10 mouse cellular contexts compared by ENCODE assay signal in the genomic region with DNA sequence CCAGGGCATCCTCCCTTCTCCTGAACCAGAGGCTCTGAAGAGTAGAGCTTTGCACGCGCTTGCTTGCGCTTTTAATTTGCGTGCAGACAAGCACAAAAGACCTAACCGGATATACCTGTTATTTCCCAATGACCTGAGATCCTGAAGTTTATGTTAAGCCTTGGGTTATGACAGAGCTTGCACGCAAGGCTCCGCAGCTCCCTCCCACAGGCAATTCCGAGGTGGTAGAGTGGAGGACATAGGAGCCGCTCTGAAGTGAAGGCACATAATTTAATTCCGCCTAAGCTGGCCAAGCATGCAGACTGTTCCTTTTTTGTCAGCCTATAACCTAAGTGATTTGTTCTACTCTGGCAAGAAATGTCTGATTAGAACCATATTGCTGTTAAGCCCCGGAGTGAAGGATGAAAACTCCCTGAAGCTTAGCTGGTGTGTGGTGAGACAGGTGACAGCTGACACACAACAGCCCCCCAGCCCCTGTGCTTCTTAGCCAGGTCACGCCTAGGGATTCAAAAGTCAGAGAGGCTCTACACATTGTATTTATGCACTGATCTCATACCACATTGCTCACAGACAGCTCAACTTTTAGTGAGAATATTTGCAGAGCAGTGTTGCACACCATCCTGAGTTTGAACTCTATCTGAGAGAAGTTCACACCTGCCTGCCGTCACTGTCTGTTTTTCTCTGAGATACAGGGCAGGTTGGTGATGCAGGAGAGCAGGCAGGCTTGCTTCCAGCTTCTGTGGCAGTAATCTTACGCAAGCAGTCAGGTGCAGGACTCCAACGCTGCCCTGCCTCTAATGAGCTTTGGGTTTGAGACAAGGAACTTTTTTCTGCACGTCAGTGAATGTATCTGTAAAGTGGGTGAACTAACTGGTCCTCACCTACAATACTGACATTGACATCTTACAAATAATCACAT. TPM values are rescaled to one million over a fixed set of nuclear protein-coding genes. Genes with fewer than 3 reads are reported as not detected.
DNase-seq lines count a peak whose midpoint lies in the region; ATAC-seq lines count a peak whose summit lies in the region.
"Had no signal": no experiment of that assay in that cellular context is flagged by ENCODE, and none has a peak within 500 bp of the region (broad histone marks: within the 10 kb centered on the region; RNA-seq: fewer than 3 reads in every experiment).

No protein-coding gene starts in this region.

- peak; percentile 86 for ATAC-seq in frontal cortex, adult (ENCODE audit: low TSS enrichment)
- ATAC-seq: liver, postnatal 0 days had no signal

- DNase-seq in frontal cortex, postnatal 25 days (ENCODE audit: low spot score in 2 of 2), result no peak
- DNase-seq in R1 (ENCODE audit: low read depth, low spot score), result peak; percentile 44
- peak; percentile 91 for DNase-seq in gonadal fat pad, adult 2 months (ENCODE audit: low read depth)
- DNase-seq in lung, postnatal 10 days, result peak; percentile 20
- DNase-seq in urinary bladder, adult 18-20 months (ENCODE audit: low spot score in 2 of 2), result no peak
- DNase-seq in T-cell, adult 2 months (ENCODE audit: low spot score), result no peak
- no peak for DNase-seq in spleen, postnatal 36 days (ENCODE audit: low spot score in 2 of 2)
- DNase-seq: kidney, adult 2 months; liver, postnatal 0 days had no signal

RNA-seq across cellular contexts. Expression of gene Cyp1b1, which starts 14.0 kb away (rescaled TPM):
- 35.5 and 49.4 TPM in 2 replicates for polyA plus RNA-seq in gonadal fat pad, adult 2 months (2012; rRNA removed)

Comparison
In these comparisons a context has a peak if more than half of its experiments do, and no peak if none do; other contexts are left out.
1. DNase-seq: peak in R1 (single experiment), gonadal fat pad, adult 2 months (single experiment) and lung, postnatal 10 days (single experiment); none in frontal cortex, postnatal 25 days (0 of 2), urinary bladder, adult 18-20 months (0 of 2), T-cell, adult 2 months (single experiment) and spleen, postnatal 36 days (0 of 2).